Mouse (Mus musculus) hindbrain, postnatal 0 days (tissue): ENCODE results near the gene Pcdh9. TPM values are rescaled to one million over a fixed set of nuclear protein-coding genes. Genes with fewer than 3 reads are reported as not detected.

ENCODE experiments used
- ATAC-seq: fragments of 200-750 bp; cut with Nextera tagmentation; 2 replicates; pipeline ENCODE4 v1.8.0; 2017; ENCODE audit warnings: mild to moderate bottlenecking, moderate TSS enrichment, moderate library complexity
- DNase-seq: peaks from one replicate; pipeline ENCODE4 v3.0.0-alpha.2; 2015; ENCODE audit warnings: low spot score
- H3K27ac ChIP-seq: fragments of 300-500 bp; sonication (generic); 2 replicates; pipeline ENCODE4 v1.5.1; 2014; ENCODE audit warnings: mild to moderate bottlenecking
- H3K27me3 ChIP-seq: fragments of 300-500 bp; sonication (generic); 2 replicates; pipeline ENCODE4 v1.6.1; 2014; ENCODE audit warnings: low read length, mixed read lengths; ENCODE audit not compliant: insufficient read depth
- H3K36me3 ChIP-seq: fragments of 300-500 bp; sonication (generic); 2 replicates; pipeline ENCODE4 v1.6.1; 2014; ENCODE audit warnings: low read length, mixed read lengths; ENCODE audit not compliant: insufficient read depth
- H3K4me1 ChIP-seq: fragments of 300-500 bp; sonication (generic); 2 replicates; pipeline ENCODE4 v1.6.1; 2014; ENCODE audit warnings: antibody characterized with exemption, low read length, mixed read lengths; ENCODE audit not compliant: insufficient read depth
- H3K4me2 ChIP-seq: fragments of 300-500 bp; sonication (generic); 2 replicates; pipeline ENCODE4 v1.6.1; 2014; ENCODE audit warnings: low read depth, mild to moderate bottlenecking, low read length, moderate library complexity, mixed read lengths
- H3K4me3 ChIP-seq: fragments of 300-500 bp; sonication (generic); 2 replicates; pipeline ENCODE4 v1.5.1; 2014; ENCODE audit warnings: low read length
- H3K9ac ChIP-seq: fragments of 300-500 bp; sonication (generic); replicated peaks from 2 replicates; pipeline ENCODE4 v1.6.1; 2014; ENCODE audit warnings: mild to moderate bottlenecking, low read length, moderate library complexity, mixed read lengths
- H3K9me3 ChIP-seq: fragments of 300-500 bp; sonication (generic); 2 replicates; pipeline ENCODE4 v1.6.1; 2016; ENCODE audit warnings: low read length, mixed read lengths
- CTCF ChIP-seq: IDR thresholded peaks from 2 replicates; pipeline ENCODE4 v1.5.1; 2016; ENCODE audit warnings: antibody characterized with exemption, control low read depth, low read depth
- WGBS: fragments of 180-500 bp; shearing (Covaris S2); extraction: QIAGEN DNeasy Blood & Tissue Kit; methylation state at CpG from one replicate; pipeline ENCODE4 v1.1.7; 2014; 5-methylcytosine and 5-hydroxymethylcytosine counted together
- polyA plus RNA-seq: library from polyadenylated mRNA; unstranded; fragments of >200 nt; fragmentation: Nextera tagmentation; extraction: Ambion mirVana; gene quantifications from 2 replicates; pipeline ENCODE4 v1.2.1, GENCODE M21; 2015
- total RNA-seq: library from RNA; depleted of rRNA; stranded (reverse); fragments of >200 nt; gene quantifications from 2 replicates; pipeline ENCODE4 v1.2.3, GENCODE M21; 2014

Pcdh9 gene
- total and polyA plus RNA-seq, 2 experiments from 2014 or later, result 129 to 149 TPM

DNA sequence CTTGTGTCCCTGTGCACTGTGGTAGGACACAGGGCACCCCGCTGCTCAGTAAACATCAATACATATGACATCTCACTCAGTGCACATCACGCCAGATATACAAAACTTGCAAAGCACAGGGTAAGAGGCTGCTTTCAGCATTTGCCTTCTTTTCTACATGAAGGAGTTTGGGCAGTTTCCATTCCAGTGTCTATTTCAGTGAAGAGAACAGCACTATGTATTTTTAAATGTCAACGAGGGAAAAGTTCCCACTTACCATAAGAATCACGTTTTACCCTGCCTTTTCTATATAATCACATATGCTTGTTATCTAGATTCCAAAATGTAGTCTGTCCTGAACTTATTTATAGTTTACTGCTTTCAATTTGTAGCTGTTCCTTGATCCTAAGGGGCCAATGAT is 355.6 kb downstream of the Pcdh9 start:
- WGBS, result 68% methylated on average over 4 of the region's 4 CpGs
- no peak for DNase-seq

DNA sequence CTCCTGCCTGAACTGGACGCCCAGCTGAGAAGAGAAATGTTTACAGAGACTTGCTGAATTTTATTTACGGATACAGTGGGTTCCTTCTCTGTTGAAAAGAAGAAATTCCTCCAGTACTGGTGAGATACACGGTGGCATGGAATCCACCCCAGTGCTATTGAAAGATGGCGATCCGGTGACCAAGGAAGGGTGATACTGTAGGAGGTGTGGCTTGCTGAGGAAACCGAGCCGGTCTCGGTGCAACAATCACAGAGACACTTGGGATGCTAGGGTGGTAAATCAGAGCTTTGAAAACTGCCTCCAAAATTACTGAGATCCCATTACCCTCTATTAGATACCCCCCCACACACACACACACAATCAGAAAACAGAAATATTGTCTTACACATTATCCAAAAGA is 367.0 kb downstream of the Pcdh9 start:
- no peak for ATAC-seq
- WGBS, result 77% methylated on average over 8 of the region's 8 CpGs
- H3K4me2 ChIP-seq, result no peak overlapping the region
- no peaks in the 10 kb centered on the region for H3K4me1 ChIP-seq
- H3K36me3 ChIP-seq, result no peaks in the 10 kb centered on the region
- no peaks in the 10 kb centered on the region for H3K27me3 ChIP-seq
- no peak overlapping the region for H3K27ac ChIP-seq
- H3K9ac ChIP-seq, result no peak overlapping the region
- DNase-seq, result no peak
- TF ChIP-seq CTCF, result no peak
- no peak overlapping the region for H3K4me3 ChIP-seq
- no peaks in the 10 kb centered on the region for H3K9me3 ChIP-seq

More for the DNA sequence above, 355.6 kb downstream of the Pcdh9 start:
- Histone ChIP-seq H3K9me3 (no peaks in the 10 kb centered on the region), H3K27me3 (no peaks in the 10 kb centered on the region), H3K27ac (no peak overlapping the region), H3K9ac (no peak overlapping the region), H3K4me2 (no peak overlapping the region), H3K36me3 (no peaks in the 10 kb centered on the region), H3K4me1 (no peaks in the 10 kb centered on the region), H3K4me3 (no peak overlapping the region)
- no peak for TF ChIP-seq CTCF
- no peak for ATAC-seq

DNA sequence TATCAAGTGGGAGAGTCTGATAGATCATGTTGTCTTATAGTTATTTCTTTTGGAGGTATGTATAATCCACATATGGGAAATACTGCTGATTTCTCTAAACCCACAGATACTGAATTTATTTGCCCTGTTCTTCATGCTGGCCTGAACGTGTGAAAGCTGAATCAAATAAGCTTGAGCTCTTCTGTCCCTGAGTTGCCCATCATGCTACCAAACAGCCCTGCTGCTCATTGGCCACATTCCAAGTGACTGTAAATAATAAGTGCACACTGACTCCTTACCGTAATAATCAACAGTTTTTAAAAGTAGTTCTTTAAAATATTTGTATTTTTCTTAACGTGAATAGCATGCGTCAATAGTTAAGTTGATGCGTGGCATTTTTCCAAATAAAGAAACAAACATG is 370.3 kb downstream of the Pcdh9 start:
- TF ChIP-seq CTCF, result no peak
- Histone ChIP-seq H3K27ac (no peak overlapping the region), H3K4me2 (no peak overlapping the region), H3K36me3 (no peaks in the 10 kb centered on the region), H3K27me3 (no peaks in the 10 kb centered on the region), H3K4me1 (no peaks in the 10 kb centered on the region), H3K4me3 (no peak overlapping the region), H3K9me3 (no peaks in the 10 kb centered on the region), H3K9ac (no peak overlapping the region)
- DNase-seq, result peak; percentile 40
- WGBS, result 57% methylated on average over 5 of the region's 5 CpGs
- no peak for ATAC-seq

DNA sequence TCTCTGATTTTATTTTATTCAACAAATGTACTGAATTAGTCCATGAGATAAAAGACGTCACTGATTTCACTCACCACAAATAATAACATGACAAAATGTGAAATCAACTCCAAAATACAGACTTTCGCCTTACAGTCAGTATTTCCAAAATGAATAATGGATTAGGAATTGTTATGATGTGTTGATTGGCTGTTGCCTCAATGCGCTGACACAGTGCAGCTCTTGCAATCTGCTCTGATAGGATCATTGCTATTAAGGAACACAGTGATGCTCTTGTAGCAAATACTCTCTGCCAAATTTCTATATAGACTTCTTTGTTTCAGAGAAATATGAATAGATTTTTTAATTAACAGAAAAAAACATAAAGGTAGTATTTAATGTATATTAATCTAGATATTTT is 373.8 kb downstream of the Pcdh9 start:
- WGBS, result 81% methylated on average over 3 of the region's 3 CpGs
- TF ChIP-seq CTCF, result no peak

DNA sequence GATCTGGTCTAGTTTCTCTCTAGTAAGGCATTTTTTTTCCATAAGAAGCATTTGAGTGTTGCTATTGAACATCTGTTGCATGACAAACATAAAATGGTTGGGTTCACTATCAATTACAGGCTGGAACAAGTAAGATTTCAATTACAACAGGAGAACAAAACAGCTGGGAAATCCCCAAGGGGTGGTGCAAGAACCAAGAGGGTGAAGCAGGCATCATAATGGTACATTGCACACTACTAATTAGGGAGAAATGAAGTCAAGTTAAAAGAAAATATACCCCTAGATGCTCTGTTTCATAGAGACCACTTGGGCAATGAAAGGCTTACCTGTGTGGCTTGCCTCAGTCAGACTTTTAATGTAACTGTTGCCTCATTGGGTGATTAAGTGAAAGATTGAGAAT is 384.4 kb downstream of the Pcdh9 start:
- no peak overlapping the region for H3K4me2 ChIP-seq
- no peaks in the 10 kb centered on the region for H3K4me1 ChIP-seq
- no peaks in the 10 kb centered on the region for H3K9me3 ChIP-seq
- DNase-seq, result no peak
- no peak overlapping the region for H3K9ac ChIP-seq
- no peaks in the 10 kb centered on the region for H3K36me3 ChIP-seq
- no peak for TF ChIP-seq CTCF
- ATAC-seq, result no peak
- H3K27ac ChIP-seq, result no peak overlapping the region
- H3K4me3 ChIP-seq, result no peak overlapping the region
- H3K27me3 ChIP-seq, result no peaks in the 10 kb centered on the region

More for the DNA sequence above, 373.8 kb downstream of the Pcdh9 start:
- no peak overlapping the region for H3K9ac ChIP-seq
- H3K4me1 ChIP-seq, result no peaks in the 10 kb centered on the region
- H3K36me3 ChIP-seq, result no peaks in the 10 kb centered on the region
- no peak for DNase-seq
- no peaks in the 10 kb centered on the region for H3K9me3 ChIP-seq
- no peak overlapping the region for H3K4me2 ChIP-seq
- no peak overlapping the region for H3K4me3 ChIP-seq
- no peak overlapping the region for H3K27ac ChIP-seq
- ATAC-seq, result no peak
- no peaks in the 10 kb centered on the region for H3K27me3 ChIP-seq

DNA sequence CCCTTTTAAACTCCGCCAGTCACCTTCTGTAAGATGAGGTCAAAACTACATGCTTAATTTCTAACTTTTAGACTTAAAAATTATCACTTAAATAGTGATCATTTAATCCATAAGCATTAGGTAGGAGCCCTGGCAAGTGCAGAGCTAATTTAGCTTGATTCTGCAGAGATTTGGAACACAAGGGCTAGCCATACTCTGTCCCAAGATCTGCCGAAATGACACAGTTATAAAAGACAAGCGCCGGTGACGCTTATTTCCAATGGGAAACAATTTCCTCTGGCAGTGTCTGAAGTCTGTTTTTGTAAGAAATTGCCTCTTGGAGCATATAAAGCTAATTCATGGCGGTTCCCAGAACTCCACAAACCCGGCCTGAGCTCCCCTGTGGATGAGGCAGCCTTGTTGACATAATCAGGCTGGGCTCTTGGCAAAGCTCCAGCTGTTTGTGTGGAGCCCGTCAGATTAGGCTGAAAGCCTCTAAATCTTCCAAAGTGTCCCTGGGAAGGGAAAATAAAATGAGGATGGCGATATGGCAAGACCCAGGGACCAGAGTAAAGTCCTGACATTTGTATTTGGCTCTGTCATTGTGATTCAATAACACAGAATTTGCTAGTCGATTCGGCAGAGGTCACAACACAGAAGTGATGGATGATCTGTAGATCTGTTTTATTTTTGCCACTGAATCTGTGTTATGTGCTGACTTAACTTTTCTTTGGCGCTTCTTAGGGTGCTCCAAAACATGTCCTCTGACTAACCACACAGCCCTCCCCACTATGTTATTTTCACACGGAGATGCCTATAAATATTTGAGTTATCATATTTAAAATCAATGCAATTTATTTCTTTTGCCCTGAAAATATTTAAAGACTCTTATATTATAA is 391.4 kb downstream of the Pcdh9 start:
- ATAC-seq (peak; percentile 89), DNase-seq (peak; percentile 91)
- TF ChIP-seq CTCF, result no peak
- WGBS, result 20% methylated on average over 13 of the region's 13 CpGs
- Histone ChIP-seq H3K4me1 (no peaks in the 10 kb centered on the region), H3K4me2 (peak overlapping the region; percentile 48), H3K36me3 (no peaks in the 10 kb centered on the region), H3K27me3 (no peaks in the 10 kb centered on the region), H3K9me3 (no peaks in the 10 kb centered on the region), H3K27ac (peak overlapping the region; percentile 65), H3K4me3 (0 out of 2 replicates have a peak overlapping the region, but pooled peaks have one; percentile 14), H3K9ac (no peak overlapping the region)

DNA sequence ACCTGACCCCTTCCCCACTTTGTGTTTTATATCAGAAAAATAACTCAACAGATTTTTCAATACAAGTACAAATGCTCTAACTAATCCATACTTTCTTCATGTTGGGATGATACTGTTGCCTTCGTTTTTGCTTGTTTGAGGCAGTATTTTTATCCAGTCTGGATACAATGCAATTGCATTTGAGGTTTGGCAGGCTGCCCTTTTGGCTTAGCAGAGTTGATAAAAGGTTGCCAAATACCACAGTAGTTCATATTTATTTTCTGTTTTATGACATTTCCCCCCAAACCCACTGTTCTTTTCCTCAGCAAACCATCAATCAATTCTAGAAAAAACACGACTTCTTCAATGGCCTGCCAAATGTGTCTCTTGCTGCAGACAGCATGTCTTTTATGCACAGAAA is 415.5 kb downstream of the Pcdh9 start:
- Histone ChIP-seq H3K27ac (no peak overlapping the region), H3K9me3 (no peaks in the 10 kb centered on the region), H3K9ac (no peak overlapping the region), H3K4me2 (no peak overlapping the region), H3K4me3 (no peak overlapping the region), H3K27me3 (no peaks in the 10 kb centered on the region), H3K36me3 (no peaks in the 10 kb centered on the region), H3K4me1 (0 out of 2 replicates have a peak, but pooled peaks cover 6% of the 10 kb centered on the region)
- WGBS, result 27% methylated on average over 2 of the region's 2 CpGs
- TF ChIP-seq CTCF, result no peak
- DNase-seq (peak; percentile 60), ATAC-seq (no peak)
